Mouse (Mus musculus) spleen, postnatal 36 days (tissue): ENCODE data around the gene Actn4.

ENCODE experiments used
- DNase-seq, 2 experiments: peaks; one replicate each; pipeline ENCODE4 v3.0.0; 2022; ENCODE audit warnings: low spot score in 2 of 2, mixed read lengths in 1 of 2

The Actn4 gene

GRCm38 (mm10) chr7:28961927-28962670 lies at the start of gene Actn4:
Actn4 (minus strand) TSS chr7:28962340.
- peak; percentile 99 for DNase-seq

DNA sequence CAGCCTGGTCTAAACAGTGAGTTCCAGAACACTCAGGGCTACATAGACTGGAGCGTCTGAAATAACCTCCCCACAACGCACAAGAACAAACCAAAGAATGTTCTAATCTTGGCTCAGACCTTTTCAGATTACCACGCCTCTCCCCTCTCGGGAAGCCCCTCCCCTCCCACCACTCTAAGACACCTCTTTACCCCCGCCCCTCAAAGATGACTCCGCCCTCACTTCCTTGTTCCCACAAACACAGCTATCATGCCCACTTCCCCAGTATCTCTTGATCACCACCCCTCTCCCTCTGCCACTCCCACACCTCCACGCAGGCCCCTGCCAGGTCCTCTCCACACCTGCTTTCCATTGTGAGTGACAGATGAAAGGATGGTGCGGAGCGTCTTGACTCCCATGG lies 46.6 kb upstream of the Actn4 start:
- peak; percentile 73 to 75 for DNase-seq

DNA sequence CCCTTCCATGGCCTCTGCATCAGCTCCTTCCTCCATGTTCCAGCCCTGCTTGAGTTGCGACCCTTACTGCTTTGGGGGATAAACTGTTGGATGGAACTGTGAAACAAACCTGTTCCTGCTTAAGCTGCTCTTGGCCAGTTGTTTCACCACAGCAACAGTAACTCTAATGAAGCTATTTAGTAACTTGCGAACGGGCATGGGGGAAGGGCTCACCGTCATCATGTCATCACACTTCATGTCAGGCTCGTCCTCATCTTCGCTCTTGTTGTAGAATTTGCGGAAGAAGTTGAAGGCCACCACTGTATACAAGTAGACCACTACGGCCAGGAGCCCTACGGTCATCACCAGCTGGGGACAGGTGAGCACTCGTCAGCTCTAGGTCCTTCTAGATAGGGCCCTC lies 46.0 kb upstream of the Actn4 start:
- DNase-seq: no peak

GRCm38 (mm10) chr7:29007224-29008101 lies 45.3 kb upstream of the Actn4 start:
- DNase-seq: peak; percentile 69 to 74

DNA sequence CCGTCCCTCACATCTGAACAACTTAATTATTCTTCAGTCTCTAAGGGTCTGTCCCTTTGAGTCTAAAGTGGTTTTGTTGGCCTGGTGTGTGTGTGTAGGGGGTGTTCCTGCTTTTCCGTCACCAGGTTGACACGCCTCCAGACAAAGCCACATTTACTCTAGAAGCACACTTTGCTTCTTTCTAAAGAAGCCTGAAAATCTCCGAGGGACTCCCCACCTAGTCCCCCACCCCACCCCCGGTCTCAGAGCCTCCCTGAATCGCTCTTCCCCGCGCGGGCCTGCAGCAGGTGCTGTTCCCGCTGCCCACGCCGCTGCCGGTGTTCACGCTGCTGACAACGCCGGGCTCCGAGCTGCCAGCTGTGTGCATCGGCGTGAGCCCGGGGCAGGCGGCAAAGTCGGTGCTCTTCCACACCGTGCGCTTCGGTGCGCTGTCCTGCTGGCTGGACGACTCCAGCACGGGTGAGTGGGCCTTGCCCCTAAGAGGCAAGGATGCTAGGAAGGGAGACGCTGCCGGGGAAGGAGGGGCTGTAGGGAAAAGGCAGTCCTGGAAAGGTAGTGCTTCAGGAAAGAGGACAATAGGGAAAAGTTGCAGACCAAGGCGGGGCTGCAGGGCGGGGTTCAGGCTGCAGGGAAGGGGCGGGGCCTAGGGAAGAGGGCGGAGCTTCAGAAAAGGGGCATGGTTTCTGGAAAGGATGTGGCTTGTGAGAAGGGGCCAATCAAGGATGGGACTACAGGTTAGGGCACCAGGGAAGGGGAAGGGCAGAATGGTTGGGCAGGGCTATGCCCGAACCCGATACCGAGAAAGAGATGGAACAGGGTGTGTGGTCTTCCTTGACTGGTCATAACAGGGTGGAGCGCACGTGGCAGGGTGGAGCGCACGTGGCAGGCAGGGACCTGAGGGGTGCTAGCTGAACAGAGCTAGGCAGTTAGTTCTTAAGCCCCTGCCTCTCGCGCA lies 38.8 kb upstream of the Actn4 start:
- DNase-seq: peak; percentile 89

DNA sequence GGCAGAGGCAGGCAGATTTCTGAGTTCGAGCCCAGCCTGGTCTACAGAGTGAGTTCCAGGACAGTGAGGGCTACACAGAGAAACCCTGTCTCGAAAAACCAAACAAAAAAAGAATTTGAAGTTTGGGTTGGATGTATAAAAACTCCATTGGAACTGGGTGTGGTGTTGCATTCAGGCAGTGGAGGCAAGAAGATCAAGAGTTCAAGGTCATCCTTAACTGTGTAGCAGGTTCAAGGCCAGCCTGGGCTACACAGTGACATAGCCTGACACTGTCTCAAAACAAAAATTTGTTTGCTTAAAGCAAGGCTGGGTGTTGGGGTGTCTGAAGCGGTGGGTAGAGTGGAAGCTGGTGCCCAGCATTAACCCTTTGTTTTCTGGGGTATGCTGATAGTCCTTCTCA lies 31.3 kb upstream of the Actn4 start:
- no peak for DNase-seq

GRCm38 (mm10) chr7:28992997-28993396 lies 30.9 kb upstream of the Actn4 start:
- DNase-seq: no peak

- DNase-seq: no peak
These were observed 29.5 kb upstream of the Actn4 start for GRCm38 (mm10) chr7:28991616-28992015.

GRCm38 (mm10) chr7:28990766-28991273 lies 28.7 kb upstream of the Actn4 start:
- no peak for DNase-seq

DNA sequence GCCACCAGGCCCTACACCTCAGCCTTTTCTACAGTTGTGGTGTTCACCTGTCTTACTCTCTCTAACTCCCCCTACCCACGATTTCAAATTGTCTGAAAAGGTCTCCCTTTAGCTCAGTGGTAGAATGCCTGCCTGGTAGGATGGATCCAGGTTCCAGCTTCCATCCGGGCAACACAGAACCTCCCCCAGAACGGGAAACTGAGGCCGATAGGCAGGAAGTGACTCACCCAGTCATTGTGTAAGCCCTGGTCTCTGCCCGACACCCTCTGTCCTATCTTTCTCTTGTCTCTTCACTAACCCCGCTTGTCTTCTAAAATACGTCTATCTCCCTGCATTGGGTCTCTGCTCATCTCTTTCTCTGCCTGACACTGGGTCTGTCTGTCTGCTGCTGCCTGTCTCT lies 23.1 kb upstream of the Actn4 start:
- no peak for DNase-seq

- DNase-seq: no peak
These were observed 22.3 kb upstream of the Actn4 start for GRCm38 (mm10) chr7:28984452-28984851.

- no peak for DNase-seq
These were observed 21.7 kb upstream of the Actn4 start for GRCm38 (mm10) chr7:28983849-28984248.

- DNase-seq: peak; percentile 47 to 61
These were observed 21.0 kb upstream of the Actn4 start for GRCm38 (mm10) chr7:28983141-28983564.

GRCm38 (mm10) chr7:28982274-28983013 lies 20.3 kb upstream of the Actn4 start:
- peak; percentile 96 to 97 for DNase-seq

DNA sequence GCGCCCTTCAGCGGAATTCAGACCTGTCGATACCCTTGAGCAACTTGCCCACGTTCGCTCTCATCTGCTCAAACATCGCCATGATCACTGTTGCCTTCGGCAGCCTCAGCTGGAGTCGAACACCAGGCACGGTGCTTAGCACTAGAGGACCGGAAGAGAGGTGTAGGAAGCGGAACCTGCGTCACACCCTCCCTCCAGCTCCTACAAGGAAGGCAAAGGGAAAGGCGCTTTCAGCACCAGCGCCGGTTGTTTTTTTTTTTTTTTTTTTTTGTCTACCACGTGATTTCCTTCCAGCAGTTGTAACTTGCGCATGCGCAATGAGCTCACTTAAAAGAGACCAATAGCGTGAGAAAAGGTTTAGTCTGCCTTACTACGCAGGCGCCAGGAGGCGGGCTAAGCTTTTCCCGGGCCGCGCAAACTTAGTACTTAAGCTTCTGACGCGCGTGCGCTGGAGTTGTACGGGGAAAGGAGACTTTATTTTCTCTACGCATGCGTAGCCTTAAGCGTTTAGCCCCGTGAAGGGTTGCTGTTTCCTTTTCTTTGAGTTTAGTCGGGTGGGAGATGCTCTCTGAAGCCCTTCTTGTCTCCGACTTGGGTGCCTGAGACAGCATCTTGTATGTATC lies 19.6 kb upstream of the Actn4 start, which contains the start of the genes Eif3k and Map4k1:
TSS of gene Eif3k (minus strand) at position 214 of the 623 bp plus-strand sequence.
TSS of gene Map4k1 (plus strand) at position 400 of the 623 bp plus-strand sequence.
- peak; percentile 97 to 99 for DNase-seq

DNA sequence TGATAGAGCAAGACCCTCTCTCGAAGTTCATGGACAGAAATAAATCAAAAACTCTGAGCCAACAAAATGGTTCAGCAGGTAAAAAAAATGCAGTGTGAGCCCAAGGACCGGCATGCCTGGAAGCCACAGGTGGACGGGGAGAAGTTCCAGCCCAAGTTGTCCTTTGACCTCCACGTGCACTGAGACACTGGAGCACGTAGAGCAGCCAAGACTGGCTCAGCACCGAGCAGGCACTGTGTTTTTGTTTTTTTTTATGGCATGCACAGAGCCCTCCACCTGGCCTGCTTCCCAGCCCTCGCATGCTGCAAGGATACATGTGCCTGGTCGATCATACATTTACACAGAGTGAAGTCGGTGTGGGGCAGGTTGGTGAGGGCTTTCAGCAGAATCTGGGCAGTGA lies 15.4 kb upstream of the Actn4 start:
- no peak for DNase-seq

DNA sequence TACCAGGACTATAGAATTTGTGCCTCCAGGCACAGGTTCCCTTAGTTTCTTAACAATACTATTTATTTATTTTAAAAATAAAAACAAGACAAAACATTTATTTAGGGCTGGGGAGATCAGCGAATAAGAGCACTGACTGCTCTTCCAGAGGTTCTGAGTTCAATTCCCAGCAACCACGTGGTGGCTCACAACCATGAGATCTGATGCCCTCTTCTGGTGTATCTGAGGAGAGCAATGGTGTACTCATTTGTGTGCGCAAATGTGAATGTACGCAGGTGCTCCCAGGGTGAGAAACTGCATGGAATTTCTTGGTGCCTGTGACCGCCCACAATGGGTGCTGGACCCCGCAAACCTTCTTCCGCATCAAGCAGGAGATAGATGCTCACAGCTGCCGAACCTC lies 10.9 kb upstream of the Actn4 start:
- no peak for DNase-seq

DNA sequence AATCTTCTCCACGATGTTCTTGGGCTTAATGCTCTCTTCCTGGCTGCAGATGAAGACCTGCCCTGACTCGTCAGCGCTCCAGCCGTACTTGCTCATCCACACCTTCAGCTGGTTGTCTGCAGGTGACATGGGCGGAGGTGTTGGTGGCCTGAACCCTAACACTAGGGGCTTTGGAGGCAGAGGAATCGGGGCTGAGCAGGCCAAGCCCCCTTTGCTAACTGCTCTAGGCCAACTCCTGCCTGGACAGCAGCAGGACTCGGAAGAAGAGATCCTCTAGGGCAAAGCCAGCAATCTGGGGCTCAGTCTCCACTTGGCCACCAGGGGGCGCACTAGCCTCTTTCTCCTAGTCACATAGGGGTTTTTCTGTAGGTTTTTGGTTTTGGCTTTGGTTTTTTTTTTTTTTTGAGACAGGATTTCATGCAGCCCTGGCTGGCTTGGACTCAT lies 10.4 kb upstream of the Actn4 start:
- peak; percentile 66 to 77 for DNase-seq

DNA sequence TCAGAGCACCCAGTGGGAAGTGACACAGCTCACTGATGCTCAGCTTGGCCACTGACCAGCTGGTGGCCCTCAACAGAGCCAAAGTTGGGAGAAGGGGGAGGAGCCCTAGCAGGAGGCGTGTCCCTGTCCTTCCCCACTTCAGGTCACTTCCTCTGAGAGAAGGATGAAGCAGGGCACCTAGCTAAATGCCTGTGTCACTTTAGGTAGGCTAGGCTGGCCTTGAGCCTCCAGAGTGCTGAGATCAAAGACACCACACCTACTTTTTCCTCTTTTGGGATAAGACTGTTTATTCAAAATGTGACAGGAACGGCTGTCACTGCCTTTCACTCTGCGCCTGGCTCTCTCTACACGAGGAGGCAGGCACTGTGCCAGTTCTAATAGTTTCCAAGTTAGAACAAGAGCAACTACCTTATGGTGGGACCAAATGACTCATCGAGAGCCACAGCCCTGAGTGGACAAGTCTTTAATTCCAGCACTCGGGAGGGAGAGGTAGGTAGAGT lies 9.7 kb upstream of the Actn4 start:
- DNase-seq: no peak

DNA sequence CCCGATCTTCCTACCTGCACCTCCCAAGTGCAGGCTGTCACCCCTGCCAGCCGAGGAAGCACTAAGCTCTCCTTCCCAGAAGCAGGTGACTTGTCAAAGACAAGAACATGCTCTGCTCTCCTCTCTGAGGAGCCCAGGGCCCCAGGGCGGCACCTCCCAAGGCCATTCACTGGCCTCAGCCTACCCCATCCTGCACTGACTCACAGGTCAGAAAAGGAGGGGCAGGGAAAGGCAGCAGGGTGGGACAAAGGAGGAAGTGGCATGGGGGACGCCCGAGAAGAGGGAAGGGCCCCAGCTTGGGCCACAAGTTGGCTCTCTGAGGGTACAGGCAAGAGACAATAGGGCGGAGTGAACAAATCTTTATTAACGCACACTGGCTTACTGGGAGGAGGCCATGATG lies 8.9 kb upstream of the Actn4 start:
- no peak for DNase-seq
